ENCODE assay signal across 9 mouse cellular contexts in genomic region chr12:25785646-25786606, GRCm38 (mm10).
A peak's percentile ranks its signal among the peaks of the same experiment; 100 is the strongest.
DNase-seq lines count a peak whose midpoint lies in the region; ATAC-seq and TF ChIP-seq lines count a peak whose summit lies in the region.
"Had no signal": no experiment of that assay in that cellular context is flagged by ENCODE, and none has a peak within 500 bp of the region (broad histone marks: within the 10 kb centered on the region; RNA-seq: fewer than 3 reads in every experiment).

No protein-coding gene starts in this region.

- TF ChIP-seq CTCF in kidney, adult 2 months (conservative IDR thresholded peaks at IDR 0.05; ENCODE audit: insufficient read depth, insufficient read length, low read depth, low read length) = no peak; the same call in 1 of the 2 replicates
- no peak for TF ChIP-seq CTCF in lung, embryonic 14.5 days (IDR thresholded peaks at IDR 0.05; ENCODE audit: low read depth)

- H3K27me3 ChIP-seq in kidney, adult 2 months (replicated peaks; ENCODE audit: control insufficient read depth, insufficient read depth, low read length) = no peaks in the 10 kb centered on the region
- H3K27me3 ChIP-seq in kidney, embryonic 14.5 days (ENCODE audit: control insufficient read depth, insufficient read depth, low read length) = 0 out of 2 replicates have a peak, but pooled peaks cover 2% of the 10 kb centered on the region
- H3K27me3 ChIP-seq in lung, embryonic 14.5 days (ENCODE audit: insufficient read depth, low read length) = no peaks in the 10 kb centered on the region
- H3K27me3 ChIP-seq: megakaryocyte, embryonic 14.5 days; neural tube, embryonic 15.5 days had no signal

- DNase-seq in kidney, adult 2 months = peak; percentile 8
- DNase-seq in cerebellum, adult 11-12 months = peak; percentile 45
- peak; percentile 56 to 76 for DNase-seq in cerebellum, postnatal 10 days
- DNase-seq in lung, embryonic 14.5 days = peak; percentile 78

- no peak overlapping the region for H3K4me3 ChIP-seq in kidney, adult 2 months (ENCODE audit: insufficient read depth, low read depth, low read length)
- no peak overlapping the region for H3K4me3 ChIP-seq in kidney, embryonic 14.5 days (ENCODE audit: low read length)
- no peak overlapping the region for H3K4me3 ChIP-seq in lung, embryonic 14.5 days (ENCODE audit: low read depth, low read length)
- H3K4me3 ChIP-seq: megakaryocyte, embryonic 14.5 days; neural tube, embryonic 15.5 days had no signal

- no peak for TF ChIP-seq POLR2A in kidney, adult 2 months (IDR thresholded peaks at IDR 0.05; ENCODE audit: low read depth, low read length)

- no peak overlapping the region for H3K4me2 ChIP-seq in kidney, embryonic 14.5 days (replicated peaks; ENCODE audit: low read depth, low read length)
- H3K4me2 ChIP-seq in lung, embryonic 14.5 days = no peak overlapping the region
- H3K4me2 ChIP-seq: neural tube, embryonic 15.5 days had no signal

- H3K9ac ChIP-seq in kidney, embryonic 14.5 days (ENCODE audit: low read depth, low read length) = no peak overlapping the region
- H3K9ac ChIP-seq in lung, embryonic 14.5 days = no peak overlapping the region
- H3K9ac ChIP-seq: neural tube, embryonic 15.5 days had no signal

- H3K27ac ChIP-seq in kidney, adult 2 months (ENCODE audit: insufficient read depth, low read depth, low read length) = no peak overlapping the region
- no peak overlapping the region for H3K27ac ChIP-seq in kidney, embryonic 14.5 days (ENCODE audit: low read depth, low read length)
- H3K27ac ChIP-seq in lung, embryonic 14.5 days (ENCODE audit: low read depth) = 0 out of 2 replicates have a peak overlapping the region, but pooled peaks have one; percentile 4
- H3K27ac ChIP-seq: neural tube, embryonic 15.5 days had no signal

- no peaks in the 10 kb centered on the region for H3K9me3 ChIP-seq in kidney, embryonic 14.5 days (ENCODE audit: control insufficient read depth, low read length)
- no peaks in the 10 kb centered on the region for H3K9me3 ChIP-seq in lung, embryonic 14.5 days (ENCODE audit: low read depth, low read length)
- H3K9me3 ChIP-seq: megakaryocyte, embryonic 14.5 days; neural tube, embryonic 15.5 days had no signal

- H3K36me3 ChIP-seq in kidney, adult 2 months (ENCODE audit: control insufficient read depth, insufficient read depth, low read length) = no peaks in the 10 kb centered on the region
- H3K36me3 ChIP-seq in kidney, embryonic 14.5 days (ENCODE audit: control insufficient read depth, insufficient read depth, low read length) = no peaks in the 10 kb centered on the region
- H3K36me3 ChIP-seq in lung, embryonic 14.5 days (ENCODE audit: insufficient read depth) = no peaks in the 10 kb centered on the region
- H3K36me3 ChIP-seq: neural tube, embryonic 15.5 days had no signal

- WGBS in kidney, adult 2 months = 70% methylated on average over 18 of the region's 18 CpGs
- WGBS in kidney, embryonic 14.5 days = 71% methylated on average over 18 of the region's 18 CpGs
- 53% methylated on average over 18 of the region's 18 CpGs for WGBS in lung, embryonic 14.5 days

- ATAC-seq in kidney, embryonic 14.5 days (ENCODE audit: low FRiP score, low TSS enrichment) = no peak
- ATAC-seq in lung, embryonic 14.5 days (ENCODE audit: insufficient read depth) = peak; percentile 65; the same call in 1 of the 2 replicates
- ATAC-seq in monocyte, adult 5-6 weeks (replicated peaks; ENCODE audit: insufficient number of reproducible peaks, low FRiP score, low TSS enrichment, poor library complexity, severe bottlenecking) = no peak
- no peak for ATAC-seq in erythroid progenitor cell, adult 5-6 weeks (replicated peaks; ENCODE audit: low FRiP score, poor library complexity, severe bottlenecking)

- H3K4me1 ChIP-seq in kidney, adult 2 months (ENCODE audit: control insufficient read depth, insufficient read depth, low read length) = no peaks in the 10 kb centered on the region
- H3K4me1 ChIP-seq in kidney, embryonic 14.5 days (ENCODE audit: control insufficient read depth, insufficient read depth, low read length) = no peaks in the 10 kb centered on the region
- peaks cover 8% of the 10 kb centered on the region; the same call in 1 of the 2 replicates for H3K4me1 ChIP-seq in lung, embryonic 14.5 days (ENCODE audit: insufficient read depth)
- H3K4me1 ChIP-seq: megakaryocyte, embryonic 14.5 days had no signal

Comparison
In these comparisons a context has a peak if more than half of its experiments do, and no peak if none do; other contexts are left out.
1. DNase-seq: peak in every context shown above with its lines; median percentile 78 in lung, embryonic 14.5 days; 66 in cerebellum, postnatal 10 days; 45 in cerebellum, adult 11-12 months; 8 in kidney, adult 2 months.